Mouse (Mus musculus) heart, embryonic 16.5 days (tissue): ENCODE measurements around the gene Rhox4c. TPM values are rescaled to one million over a fixed set of nuclear protein-coding genes. Genes with fewer than 3 reads are reported as not detected.
"Not testable (repeated sequence)": the region's sequence is repeated elsewhere in the genome, so short reads cannot be mapped to it uniquely, and the experiment has no call there.

Source experiments
- ATAC-seq: fragments of 200-750 bp; cut with Nextera tagmentation; replicated peaks from 2 replicates; pipeline ENCODE4 v1.8.0; 2017; ENCODE audit warnings: moderate number of reproducible peaks; ENCODE audit not compliant: insufficient read depth, low FRiP score; ENCODE audit errors: extremely low read depth
- H3K27ac ChIP-seq: fragments of 300-500 bp; sonication (generic); 2 replicates; pipeline ENCODE4 v1.5.1; 2014; ENCODE audit warnings: mild to moderate bottlenecking, low read length, control low read depth, moderate library complexity
- H3K27me3 ChIP-seq: fragments of 300-500 bp; sonication (generic); 2 replicates; pipeline ENCODE4 v1.6.1; 2014; ENCODE audit warnings: low read length, mixed read lengths; ENCODE audit not compliant: control insufficient read depth, insufficient read depth
- H3K36me3 ChIP-seq: fragments of 300-500 bp; sonication (generic); 2 replicates; pipeline ENCODE4 v1.6.1; 2014; ENCODE audit not compliant: control insufficient read depth, insufficient read depth
- H3K4me1 ChIP-seq: fragments of 300-500 bp; sonication (generic); 2 replicates; pipeline ENCODE4 v1.6.1; 2014; ENCODE audit warnings: low read length, mixed read lengths; ENCODE audit not compliant: control insufficient read depth, insufficient read depth
- H3K4me2 ChIP-seq: fragments of 300-500 bp; sonication (generic); 2 replicates; pipeline ENCODE4 v1.6.1; 2014; ENCODE audit warnings: low read depth, mild to moderate bottlenecking, control low read depth, low read length
- H3K4me3 ChIP-seq: fragments of 300-500 bp; sonication (generic); 2 replicates; pipeline ENCODE4 v1.5.1; 2014; ENCODE audit warnings: mild to moderate bottlenecking, control low read depth, low read length
- H3K9ac ChIP-seq: fragments of 300-500 bp; sonication (generic); 2 replicates; pipeline ENCODE4 v1.6.1; 2014; ENCODE audit warnings: low read length, control low read depth
- H3K9me3 ChIP-seq: fragments of 300-500 bp; sonication (generic); replicated peaks from 2 replicates; pipeline ENCODE4 v1.6.1; 2016; ENCODE audit warnings: low read length; ENCODE audit not compliant: control insufficient read depth
- WGBS: fragments of 180-500 bp; shearing (Covaris S2); extraction: QIAGEN DNeasy Blood & Tissue Kit; methylation state at CpG from one replicate; pipeline ENCODE4 v1.1.7; 2014; 5-methylcytosine and 5-hydroxymethylcytosine counted together
- polyA plus RNA-seq: library from polyadenylated mRNA; unstranded; fragments of >200 nt; fragmentation: Nextera tagmentation; extraction: Ambion mirVana; gene quantifications from 2 replicates; pipeline ENCODE4 v1.2.1, GENCODE M21; 2015

The Rhox4c gene
- not detected in 2 replicates for polyA plus RNA-seq

DNA sequence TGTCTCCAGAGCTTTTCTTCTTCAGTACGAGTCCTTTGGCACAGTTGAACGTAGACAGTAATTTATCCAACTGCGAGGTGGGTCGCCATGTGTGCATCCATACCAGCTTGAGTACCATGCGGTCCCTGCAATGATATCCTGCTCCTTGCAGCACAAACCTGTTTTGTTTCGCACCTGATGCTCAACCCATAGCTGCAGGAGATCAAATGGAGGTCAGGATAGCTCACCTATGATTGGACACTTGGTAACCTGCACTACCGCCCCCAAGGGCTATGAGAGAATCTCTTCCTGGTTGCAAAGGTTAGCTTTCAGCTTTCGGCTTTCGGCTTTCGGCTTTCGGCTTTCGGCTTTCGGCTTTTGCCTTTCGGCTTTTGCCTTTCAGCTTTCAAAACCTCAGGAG, at the start of gene Rhox4c:
Gene Rhox4c (plus strand): TSS at position 301 of the 400 bp plus-strand sequence.
- not testable (repeated sequence) for H3K9ac ChIP-seq, H3K36me3 ChIP-seq, H3K4me1 ChIP-seq, H3K4me2 ChIP-seq, H3K4me3 ChIP-seq, H3K9me3 ChIP-seq, ATAC-seq, H3K27me3 ChIP-seq, H3K27ac ChIP-seq
- WGBS = 91% methylated on average over 14 of the region's 14 CpGs

DNA sequence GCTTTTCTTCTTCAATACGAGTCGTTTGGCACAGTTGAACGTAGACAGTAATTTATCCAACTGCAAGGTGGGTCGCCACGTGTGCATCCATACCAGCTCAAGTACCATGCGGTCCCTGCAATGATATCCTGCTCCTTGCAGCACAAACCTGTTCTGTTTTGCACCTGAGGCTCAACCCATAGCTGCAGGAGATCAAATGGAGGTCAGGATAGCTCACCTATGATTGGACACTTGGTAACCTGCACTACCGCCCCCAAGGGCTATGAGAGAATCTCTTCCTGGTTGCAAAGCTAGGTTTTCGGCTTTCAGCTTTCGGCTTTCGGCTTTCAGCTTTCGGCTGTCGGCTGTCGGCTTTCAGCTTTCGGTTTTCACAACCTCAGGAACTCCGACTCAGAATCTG, 47.9 kb upstream of the Rhox4c start, which contains the start of gene Rhox4b:
Gene Rhox4b (plus strand): TSS at position 301 of the 400 bp plus-strand sequence.
- WGBS = 85% methylated on average over 13 of the region's 15 CpGs
- H3K4me1 ChIP-seq, H3K9me3 ChIP-seq, H3K4me3 ChIP-seq, H3K4me2 ChIP-seq, H3K36me3 ChIP-seq, H3K9ac ChIP-seq, H3K27me3 ChIP-seq, H3K27ac ChIP-seq, ATAC-seq: not testable (repeated sequence)

DNA sequence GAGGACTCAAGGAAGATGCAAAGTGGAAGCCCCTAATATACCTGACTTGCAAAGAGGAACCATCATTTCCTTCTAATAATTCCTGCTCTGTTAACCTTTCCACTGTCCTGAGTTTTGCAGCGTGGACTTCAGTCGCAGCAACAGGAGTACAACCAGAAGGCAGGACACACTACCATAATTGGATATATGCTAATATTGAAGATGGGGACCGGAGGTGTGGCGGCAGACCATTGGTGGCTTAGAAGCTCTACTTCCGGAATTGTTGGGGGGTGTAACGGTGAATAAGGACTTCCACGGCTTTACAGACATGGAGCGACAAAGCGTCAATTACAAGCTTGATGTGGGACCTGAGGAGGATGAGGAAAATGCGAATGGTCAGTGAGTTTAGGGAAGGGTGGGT, 26.8 kb upstream of the Rhox4c start, which contains the start of gene Rhox2c:
Gene Rhox2c (plus strand): TSS at position 301 of the 400 bp plus-strand sequence.
- H3K27me3 ChIP-seq, H3K27ac ChIP-seq, H3K9ac ChIP-seq, H3K36me3 ChIP-seq, ATAC-seq, H3K4me2 ChIP-seq, H3K9me3 ChIP-seq, H3K4me1 ChIP-seq, H3K4me3 ChIP-seq: not testable (repeated sequence)
- 94% methylated on average over 7 of the region's 10 CpGs for WGBS

DNA sequence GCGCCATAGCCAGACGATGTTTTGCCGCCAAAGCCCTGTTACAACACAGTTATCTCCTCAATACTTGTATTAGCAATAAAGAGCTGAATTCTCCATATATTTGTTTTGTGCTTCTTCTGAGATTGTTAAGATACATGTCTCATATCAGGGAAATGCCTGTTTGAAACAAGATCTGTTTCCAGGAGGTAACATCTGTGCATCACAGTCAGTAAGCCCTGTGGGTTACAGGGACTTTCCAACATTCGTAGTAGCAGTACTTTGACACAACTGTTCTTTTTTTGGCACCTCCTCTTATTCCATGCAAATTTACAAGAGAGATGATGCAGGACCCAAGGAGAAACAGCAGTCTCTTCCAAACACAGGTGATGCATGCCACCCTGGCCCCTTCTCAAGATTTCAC, 21.9 kb upstream of the Rhox4c start, which contains the start of gene Rhox3c:
Gene Rhox3c (plus strand): TSS at position 301 of the 400 bp plus-strand sequence.
- not testable (repeated sequence) for H3K4me1 ChIP-seq, H3K4me2 ChIP-seq, ATAC-seq, H3K27ac ChIP-seq, H3K9ac ChIP-seq, H3K4me3 ChIP-seq, H3K36me3 ChIP-seq, H3K9me3 ChIP-seq, H3K27me3 ChIP-seq
- WGBS = 100% methylated on average over 3 of the region's 4 CpGs

DNA sequence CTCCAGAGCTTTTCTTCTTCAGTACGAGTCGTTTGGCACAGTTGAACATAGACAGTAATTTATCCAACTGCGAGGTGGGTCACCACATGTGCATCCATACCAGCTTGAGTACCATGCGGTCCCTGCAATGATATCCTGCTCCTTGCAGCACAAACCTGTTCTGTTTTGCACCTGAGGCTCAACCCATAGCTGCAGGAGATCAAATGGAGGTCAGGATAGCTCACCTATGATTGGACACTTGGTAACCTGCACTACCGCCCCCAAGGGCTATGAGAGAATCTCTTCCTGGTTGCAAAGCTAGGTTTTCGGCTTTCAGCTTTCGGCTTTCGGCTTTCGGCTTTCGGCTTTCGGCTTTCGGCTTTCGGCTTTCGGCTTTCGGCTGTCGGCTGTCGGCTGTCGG, 33.9 kb downstream of the Rhox4c start, which contains the start of gene Rhox4d:
Gene Rhox4d (plus strand): TSS at position 301 of the 400 bp plus-strand sequence.
- H3K4me2 ChIP-seq, H3K4me1 ChIP-seq, H3K36me3 ChIP-seq, H3K9me3 ChIP-seq, H3K27ac ChIP-seq, H3K9ac ChIP-seq, H3K27me3 ChIP-seq, ATAC-seq, H3K4me3 ChIP-seq: not testable (repeated sequence)
- whole genome bisulfite sequencing = 91% methylated on average over 11 of the region's 18 CpGs

DNA sequence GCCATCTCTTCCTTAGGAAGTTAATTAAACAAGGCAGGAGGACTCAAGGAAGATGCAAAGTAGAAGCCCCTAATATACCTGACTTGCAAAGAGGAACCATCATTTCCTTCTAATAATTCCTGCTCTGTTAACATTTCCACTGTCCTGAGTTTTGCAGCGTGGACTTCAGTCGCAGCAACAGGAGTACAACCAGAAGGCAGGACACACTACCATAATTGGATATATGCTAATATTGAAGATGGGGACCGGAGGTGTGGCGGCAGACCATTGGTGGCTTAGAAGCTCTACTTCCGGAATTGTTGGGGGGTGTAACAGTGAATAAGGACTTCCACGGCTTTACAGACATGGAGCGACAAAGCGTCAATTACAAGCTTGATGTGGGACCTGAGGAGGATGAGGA, 50.0 kb downstream of the Rhox4c start, which contains the start of gene Rhox2e:
Gene Rhox2e (plus strand): TSS at position 301 of the 400 bp plus-strand sequence.
- H3K4me2 ChIP-seq, H3K9ac ChIP-seq, ATAC-seq, H3K27ac ChIP-seq, H3K9me3 ChIP-seq, H3K4me3 ChIP-seq, H3K36me3 ChIP-seq, H3K4me1 ChIP-seq, H3K27me3 ChIP-seq: not testable (repeated sequence)
- WGBS = 94% methylated on average over 2 of the region's 8 CpGs

Other genes starting within 250 kb of the Rhox4c start
- gene Rhox2a, start 235.4 kb upstream of the Rhox4c start, polyA plus RNA-seq = not detected in 2 replicates
- not detected in 2 replicates for gene Rhox3a, start 230.4 kb upstream of the Rhox4c start, polyA plus RNA-seq
- 0.14 TPM in 1 of 2 replicates, not detected in the other for gene Rhox4a, start 215.0 kb upstream of the Rhox4c start, polyA plus RNA-seq
- gene Rhox3a2, start 100.3 kb upstream of the Rhox4c start, polyA plus RNA-seq = not detected in 2 replicates
- gene Rhox4a2, start 89.5 kb upstream of the Rhox4c start, polyA plus RNA-seq = 2.3 and 6.1 TPM in 2 replicates
- gene Rhox2b, start 68.3 kb upstream of the Rhox4c start, polyA plus RNA-seq = not detected in 2 replicates
- gene Rhox4b, start 47.8 kb upstream of the Rhox4c start, polyA plus RNA-seq = 0.72 and 2.2 TPM in 2 replicates
- not detected in 2 replicates for gene Rhox2c, start 26.7 kb upstream of the Rhox4c start, polyA plus RNA-seq
- gene Rhox3c, start 21.8 kb upstream of the Rhox4c start, polyA plus RNA-seq = not detected in 2 replicates
- not detected in 2 replicates for gene Rhox2d, start 13.1 kb downstream of the Rhox4c start, polyA plus RNA-seq
- gene Rhox4d, start 34.0 kb downstream of the Rhox4c start, polyA plus RNA-seq = not detected in 2 replicates
- not detected in 2 replicates for gene Rhox2e, start 50.1 kb downstream of the Rhox4c start, polyA plus RNA-seq
- gene Rhox3e, start 61.7 kb downstream of the Rhox4c start, polyA plus RNA-seq = not detected in 2 replicates
- not detected in 2 replicates for gene Rhox4e, start 77.1 kb downstream of the Rhox4c start, polyA plus RNA-seq
- gene Rhox2f, start 91.1 kb downstream of the Rhox4c start, polyA plus RNA-seq = not detected in 2 replicates
- not detected in 2 replicates for gene Rhox3f, start 100.7 kb downstream of the Rhox4c start, polyA plus RNA-seq
- not detected in 2 replicates for gene Rhox4f, start 127.4 kb downstream of the Rhox4c start, polyA plus RNA-seq
- gene Rhox3g, start 148.3 kb downstream of the Rhox4c start, polyA plus RNA-seq = not detected in 2 replicates
- gene Rhox2g, start 163.1 kb downstream of the Rhox4c start, polyA plus RNA-seq = not detected in 2 replicates
- not detected in 2 replicates for gene Rhox4g, start 171.0 kb downstream of the Rhox4c start, polyA plus RNA-seq
- not detected in 2 replicates for gene Rhox3h, start 188.4 kb downstream of the Rhox4c start, polyA plus RNA-seq
- gene Rhox2h, start 192.9 kb downstream of the Rhox4c start, polyA plus RNA-seq = not detected in 2 replicates